Mouse (Mus musculus): ENCODE data around the gene Klk1b16.
"Not testable (repeated sequence)": the region's sequence is repeated elsewhere in the genome, so short reads cannot be mapped to it uniquely, and the experiment has no call there.

Gene Klk1b16

DNA sequence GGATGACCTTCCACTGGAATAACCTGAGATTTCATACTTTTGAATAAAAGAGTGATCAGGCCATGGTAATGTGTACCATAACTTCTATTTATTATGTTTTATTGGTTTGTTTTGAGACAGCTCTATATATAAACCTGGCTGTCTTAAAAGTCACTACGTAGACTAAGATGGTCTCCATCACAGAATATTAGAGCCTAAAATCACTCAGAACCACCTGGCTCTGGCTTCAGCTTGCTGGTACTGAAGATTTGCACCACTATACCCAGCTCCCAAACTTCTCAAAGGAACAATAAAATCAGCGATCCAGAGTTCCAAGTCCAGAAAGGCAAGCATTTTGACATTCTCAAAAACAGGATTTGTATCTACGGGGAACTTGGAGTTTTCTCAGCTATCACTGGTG lies at the start of gene Klk1b16:
TSS of gene Klk1b16 (plus strand) at position 301 of the 400 bp plus-strand sequence.
- DNase-seq, result no peak

GRCm38 (mm10) chr7:44096111-44096510 lies 40.5 kb upstream of the Klk1b16 start:
- no peak for DNase-seq

DNA sequence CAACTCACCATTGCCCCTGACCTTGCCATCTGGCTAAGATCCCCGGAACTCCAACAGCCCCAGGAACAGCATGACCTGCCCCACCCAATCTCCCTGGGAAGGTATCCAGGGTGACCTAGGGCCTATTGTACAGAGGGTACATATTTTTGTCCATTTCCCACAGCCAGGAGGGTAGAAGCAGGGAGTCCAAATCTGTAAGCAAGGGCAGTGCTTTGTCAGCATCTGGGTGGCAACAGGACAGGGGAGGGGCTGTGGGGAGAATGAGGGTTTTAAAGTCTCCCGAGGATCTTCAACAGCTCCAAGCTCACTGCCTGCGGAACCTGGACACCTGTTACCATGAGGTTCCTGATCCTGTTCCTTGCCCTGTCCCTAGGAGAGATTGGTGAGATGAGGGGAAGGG lies 34.5 kb upstream of the Klk1b16 start, which contains the start of gene Klk1b21:
TSS of gene Klk1b21 (plus strand) at position 301 of the 400 bp plus-strand sequence.
- not testable (repeated sequence) for DNase-seq

GRCm38 (mm10) chr7:44112373-44112772 lies 24.2 kb upstream of the Klk1b16 start, which contains the start of gene Klk1b22:
Gene Klk1b22 (plus strand): TSS chr7:44112673.
- DNase-seq, result no peak

- no peak for DNase-seq
Measured at GRCm38 (mm10) chr7:44123445-44123844, 13.1 kb upstream of the Klk1b16 start.

DNA sequence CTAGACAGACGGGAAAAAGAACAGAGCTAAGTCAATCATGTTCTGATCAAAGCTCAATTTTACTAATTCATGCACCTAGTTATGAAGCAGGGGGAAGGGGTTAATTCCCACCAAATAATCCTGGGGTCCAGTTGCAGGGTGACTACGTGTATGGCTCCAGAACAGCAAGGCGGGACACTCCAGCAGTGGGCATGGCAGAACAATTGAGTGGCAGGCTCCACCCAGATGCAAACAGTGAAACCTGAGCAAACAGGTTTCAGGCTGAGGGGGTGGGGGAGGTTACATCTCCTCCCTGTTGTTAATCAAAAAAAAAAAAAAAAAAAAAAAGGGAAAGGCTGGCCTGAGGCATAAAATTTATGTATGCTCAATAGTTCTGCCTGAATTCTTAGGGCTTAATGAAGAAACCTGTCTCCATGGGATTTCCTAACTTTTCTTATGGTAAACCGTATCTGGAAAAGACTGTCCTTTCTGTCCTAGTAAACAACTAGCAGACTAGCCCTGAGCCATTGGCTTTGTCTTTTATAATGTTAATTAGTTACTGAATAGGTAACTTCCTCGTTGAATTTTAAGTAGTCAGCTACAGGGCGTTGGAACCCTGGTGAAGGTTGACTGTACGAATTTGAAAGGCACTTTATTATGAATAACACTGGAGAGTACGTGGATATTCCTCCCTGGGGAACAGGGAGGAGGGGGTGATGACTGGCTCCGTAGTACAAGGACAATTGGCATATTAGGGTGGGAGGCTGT lies 42.9 kb downstream of the Klk1b16 start:
- DNase-seq, result no peak

GRCm38 (mm10) chr7:44186516-44186915 lies 49.9 kb downstream of the Klk1b16 start:
- not testable (repeated sequence) for DNase-seq

GRCm38 (mm10) chr7:44187936-44188335 lies 51.4 kb downstream of the Klk1b16 start, which contains the start of gene Klk1b24:
Gene Klk1b24 (plus strand): TSS chr7:44188236.
- not testable (repeated sequence) for DNase-seq
